Mouse (Mus musculus): ENCODE results near the gene Spats2.
"Not testable (repeated sequence)": the region's sequence is repeated elsewhere in the genome, so short reads cannot be mapped to it uniquely, and the experiment has no call there.

Spats2 gene

DNA sequence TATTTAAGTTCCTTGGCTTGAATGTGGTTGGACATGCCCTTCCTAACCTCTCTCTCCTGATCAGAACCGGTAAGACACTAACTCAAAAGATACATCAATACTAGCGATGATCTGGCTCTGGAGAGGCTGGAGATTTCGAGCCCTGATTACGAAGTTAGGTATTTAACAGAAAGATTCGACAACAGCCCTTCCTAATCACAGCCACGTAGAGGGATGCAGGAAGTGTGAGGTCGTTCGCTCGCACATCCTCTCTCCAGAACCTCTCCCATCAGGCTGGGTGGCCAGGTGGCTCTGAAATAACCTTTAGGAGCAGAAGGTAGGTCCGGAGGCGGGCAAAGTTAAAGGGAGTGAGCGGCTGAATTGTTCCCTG, at the start of gene Spats2:
Gene Spats2 (plus strand): TSS at position 206 of the 370 bp plus-strand sequence.
- DNase-seq, result no peak

DNA sequence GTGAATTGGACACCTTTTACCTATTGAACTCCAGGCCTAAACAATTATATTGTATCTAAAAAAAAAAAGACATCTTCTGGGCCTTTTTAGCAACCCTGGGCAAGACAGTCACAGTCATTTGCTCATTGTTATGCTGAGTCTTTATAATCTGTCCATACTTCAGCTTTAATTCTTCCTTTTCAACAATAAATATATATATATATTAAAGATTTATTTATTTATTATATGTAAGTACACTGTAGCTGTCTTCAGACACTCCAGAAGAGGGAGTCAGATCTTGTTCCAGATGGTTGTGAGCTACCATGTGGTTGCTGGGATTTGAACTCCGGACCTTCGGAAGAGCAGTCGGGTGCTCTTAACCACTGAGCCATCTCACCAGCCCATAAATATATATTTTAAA, 49.7 kb upstream of the Spats2 start:
- DNase-seq, result not testable (repeated sequence)

DNA sequence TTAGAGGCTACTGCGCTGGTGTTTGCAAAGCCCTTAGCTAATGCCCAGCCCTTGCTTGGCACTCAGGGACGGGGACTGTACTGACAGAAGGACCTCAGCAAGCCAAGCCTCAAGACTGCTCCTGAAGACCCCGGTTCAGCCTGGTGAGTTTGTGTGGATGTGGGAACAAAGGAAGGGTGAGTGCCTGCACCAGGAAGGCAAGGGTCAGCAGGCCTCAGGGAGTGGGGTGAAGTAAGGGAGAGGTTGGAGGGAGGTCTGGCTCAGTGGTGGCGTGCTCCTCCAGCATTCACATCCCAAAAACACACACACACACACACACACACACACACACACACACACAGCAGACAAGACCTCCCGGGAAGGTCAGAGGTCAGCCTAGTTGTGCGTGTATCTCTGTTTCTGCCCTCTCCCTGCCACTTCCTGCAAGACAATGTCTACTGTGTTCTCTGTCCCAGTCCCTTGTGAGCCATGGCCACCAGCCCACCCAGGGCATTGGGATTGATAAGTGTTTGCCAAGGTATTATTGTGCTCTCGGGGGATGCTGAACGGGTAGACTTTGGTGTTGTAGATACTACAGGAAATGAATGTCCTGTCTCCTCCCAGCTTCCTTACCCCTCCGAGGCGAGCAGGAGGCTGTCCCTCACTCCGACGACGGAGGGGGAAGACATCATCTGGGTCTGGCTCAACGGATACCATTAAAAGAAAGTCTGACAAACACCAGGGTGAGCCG, 47.4 kb upstream of the Spats2 start:
- no peak for DNase-seq

DNA sequence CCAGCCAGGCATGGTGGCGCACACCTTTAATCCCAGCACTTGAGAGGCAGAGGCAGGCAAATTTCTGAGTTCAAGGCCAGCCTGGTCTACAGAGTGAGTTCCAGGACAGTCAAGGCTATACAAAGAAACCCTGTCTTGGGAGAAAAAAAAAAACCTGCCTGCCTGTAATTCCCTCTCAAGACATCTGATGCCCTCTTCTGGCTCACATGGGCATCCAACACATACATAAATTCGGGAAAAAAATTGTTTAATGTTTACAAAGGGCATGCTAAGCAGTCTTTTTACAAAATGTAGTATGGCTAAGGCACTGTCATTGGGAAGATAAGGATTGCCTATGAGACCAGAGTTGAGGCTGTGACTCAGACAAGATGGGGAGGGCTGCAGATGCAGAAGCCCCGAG, 45.9 kb upstream of the Spats2 start:
- DNase-seq, result no peak

DNA sequence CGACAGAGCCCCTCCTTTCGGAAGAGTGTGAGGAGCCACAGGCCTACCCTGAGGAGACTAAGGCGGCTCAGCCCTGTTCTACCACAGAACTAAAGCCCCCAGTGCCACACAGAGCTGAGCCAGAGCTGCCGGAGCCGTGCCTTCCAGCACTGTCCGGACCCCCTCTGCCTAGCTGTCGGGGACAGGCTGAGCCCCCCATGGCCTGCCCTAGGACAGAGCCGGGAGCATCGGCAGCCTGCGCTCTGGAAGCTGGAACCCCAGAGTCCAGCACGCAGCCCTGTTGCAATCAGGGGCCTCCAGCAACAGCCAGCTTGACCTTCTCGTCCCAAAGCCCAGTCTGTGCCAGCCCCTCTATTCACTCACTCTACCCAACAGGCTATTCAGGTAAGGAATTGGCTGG, 43.4 kb upstream of the Spats2 start:
- DNase-seq, result no peak

DNA sequence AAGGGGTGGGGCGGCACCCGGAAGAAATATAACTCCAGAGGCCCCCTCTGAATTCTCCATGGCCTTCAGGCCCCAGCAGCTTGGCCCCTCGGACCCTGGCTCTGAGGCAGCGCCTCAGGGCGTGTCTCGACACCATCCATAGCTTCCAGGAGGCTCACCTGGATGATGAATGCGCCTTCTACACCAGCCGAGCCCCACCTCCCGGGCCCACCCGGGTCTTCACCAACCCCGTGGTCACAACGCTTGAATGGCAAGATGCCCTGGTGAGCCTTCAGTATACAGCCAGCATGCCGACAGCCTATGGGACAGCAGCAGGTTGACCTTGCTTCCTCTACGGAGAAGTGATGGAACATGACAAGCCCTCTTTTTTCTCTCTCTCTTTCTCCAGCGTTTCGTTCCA, 42.9 kb upstream of the Spats2 start:
- DNase-seq, result no peak

DNA sequence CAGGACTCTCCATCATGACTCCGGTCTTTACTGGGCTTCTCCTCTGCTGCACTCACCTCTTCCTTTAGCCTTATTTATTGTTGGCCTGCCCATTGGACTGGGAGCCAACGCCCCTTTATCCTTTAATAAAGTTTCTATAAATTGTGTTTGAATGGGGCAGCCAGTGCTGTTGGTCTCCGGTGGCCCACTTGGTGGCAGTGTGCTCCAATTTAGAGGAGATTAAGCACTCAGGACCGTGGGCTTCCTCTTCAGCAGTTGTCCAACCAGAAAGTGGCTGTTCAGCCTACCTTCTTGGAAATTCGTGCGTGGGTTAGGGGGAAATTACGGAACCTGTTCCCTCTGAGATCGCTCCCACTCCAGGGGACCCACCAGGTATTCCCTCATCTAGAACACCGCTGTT, 42.5 kb upstream of the Spats2 start:
- peak; percentile 56 to 67 for DNase-seq

DNA sequence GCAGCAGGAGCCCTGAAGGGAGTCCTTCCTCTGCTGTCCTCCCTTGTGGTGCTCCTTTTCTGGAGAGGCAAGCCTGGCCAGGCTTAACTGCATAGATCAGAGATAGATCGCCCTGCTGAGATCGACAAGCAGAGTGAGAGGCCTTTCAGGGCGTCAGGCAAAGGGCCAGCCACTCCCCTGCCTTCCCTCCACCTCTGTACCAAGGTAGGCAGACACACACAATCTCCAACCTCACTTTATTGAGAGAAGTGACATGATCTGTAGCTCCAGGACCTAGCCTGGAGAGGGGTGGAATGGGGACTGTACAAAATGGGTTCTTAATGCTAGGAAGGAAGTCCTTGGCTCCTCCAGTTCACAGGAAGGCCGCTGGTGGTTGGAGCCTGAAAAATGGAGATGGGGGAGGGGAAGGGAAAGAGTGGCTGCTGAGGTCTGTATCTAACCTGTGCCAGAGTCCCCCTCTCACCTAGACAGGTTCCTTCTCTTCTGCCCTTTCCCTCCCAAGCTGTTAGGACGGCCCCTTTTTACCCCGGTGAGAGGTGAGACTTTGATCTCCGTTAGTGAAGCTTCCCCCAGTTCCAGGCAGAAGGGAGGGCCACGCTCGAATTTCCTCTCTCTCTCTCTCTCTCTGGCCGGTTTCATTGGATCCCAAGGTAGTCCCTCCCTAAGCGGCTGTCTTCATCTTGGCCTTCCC, 41.7 kb upstream of the Spats2 start:
- no peak for DNase-seq

DNA sequence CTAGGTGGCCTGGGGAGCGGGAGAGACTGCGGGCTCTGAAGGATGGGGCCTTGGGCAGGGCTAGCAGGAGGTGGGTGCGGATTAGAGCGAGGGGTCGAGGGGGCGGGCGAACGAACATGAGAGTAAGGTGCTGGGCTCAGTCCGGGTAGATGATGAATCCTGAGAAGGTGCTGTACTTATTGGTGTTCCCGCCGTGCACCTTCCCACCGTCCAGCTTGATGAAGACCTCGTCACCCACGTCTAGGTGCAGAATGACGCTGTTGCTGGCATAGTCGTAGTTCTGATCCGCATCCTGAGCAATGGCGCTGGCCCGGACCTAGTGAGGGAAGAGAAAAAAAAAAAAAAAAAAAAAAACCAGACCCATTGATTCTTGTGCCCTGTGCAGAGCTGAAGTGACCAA, 41.1 kb upstream of the Spats2 start:
- DNase-seq, result no peak

DNA sequence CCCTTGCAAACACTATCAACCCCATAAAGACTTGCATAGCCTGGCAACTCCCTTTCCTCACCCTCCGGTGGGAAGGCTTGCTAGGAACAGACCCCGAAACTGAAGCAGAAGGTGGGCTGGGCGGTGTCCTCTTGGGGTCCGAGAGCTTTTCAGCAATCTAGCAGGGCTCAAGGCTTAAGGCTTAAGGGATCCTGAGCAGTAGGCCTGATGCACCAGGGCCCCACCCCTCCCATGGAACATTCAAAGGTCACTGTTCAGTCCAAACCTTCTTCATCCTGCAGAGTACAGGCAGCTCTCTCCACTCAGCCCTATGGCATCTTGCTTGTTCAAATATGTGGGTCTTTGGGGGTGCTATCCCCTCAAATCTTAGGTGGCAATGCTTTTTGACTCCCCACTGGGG, 39.7 kb upstream of the Spats2 start:
- DNase-seq, result no peak

DNA sequence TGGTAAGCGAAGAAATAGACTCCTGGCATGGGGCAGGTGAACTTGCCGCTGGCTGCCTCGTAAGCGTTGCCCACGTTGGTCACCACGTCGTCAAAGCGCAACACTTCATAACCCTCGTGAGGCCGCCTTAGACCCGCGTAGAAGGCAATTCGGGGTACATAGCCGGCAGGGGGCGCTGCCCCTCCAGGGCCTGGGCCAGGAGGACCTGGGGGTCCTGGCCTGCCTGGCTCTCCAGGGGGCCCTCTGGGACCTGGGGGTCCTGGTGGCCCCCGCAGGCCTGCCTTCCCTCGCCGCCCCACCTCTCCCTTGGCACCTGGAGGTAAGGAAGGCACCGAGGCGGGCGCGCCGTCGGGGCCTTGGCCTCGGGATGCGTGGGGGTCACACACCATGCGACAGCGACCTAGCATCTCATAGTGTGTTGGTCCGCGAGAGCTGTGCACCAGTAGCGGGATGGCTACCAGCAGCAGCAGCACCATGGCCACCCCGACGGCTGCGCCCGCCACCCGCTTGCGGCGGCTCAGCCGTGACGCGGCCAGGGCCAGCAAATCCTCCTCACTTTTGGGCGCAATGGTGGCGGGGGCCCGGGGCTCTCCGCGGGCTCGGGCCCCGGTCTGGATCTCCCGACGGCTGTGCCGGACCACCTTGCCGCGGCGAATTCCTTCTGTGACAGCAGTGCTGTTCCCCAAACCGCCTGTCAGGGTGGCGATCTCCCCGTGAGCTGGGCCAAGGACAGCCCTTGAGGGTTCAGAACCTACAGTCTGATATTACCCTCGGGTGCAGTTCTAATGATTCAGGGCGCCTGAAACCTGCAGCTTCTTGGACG, 38.3 kb upstream of the Spats2 start, which contains the start of gene C1ql4:
Gene C1ql4 (minus strand): TSS at position 565 of the 823 bp plus-strand sequence.
- DNase-seq, result peak in 1 of 2 experiments; percentile 48

DNA sequence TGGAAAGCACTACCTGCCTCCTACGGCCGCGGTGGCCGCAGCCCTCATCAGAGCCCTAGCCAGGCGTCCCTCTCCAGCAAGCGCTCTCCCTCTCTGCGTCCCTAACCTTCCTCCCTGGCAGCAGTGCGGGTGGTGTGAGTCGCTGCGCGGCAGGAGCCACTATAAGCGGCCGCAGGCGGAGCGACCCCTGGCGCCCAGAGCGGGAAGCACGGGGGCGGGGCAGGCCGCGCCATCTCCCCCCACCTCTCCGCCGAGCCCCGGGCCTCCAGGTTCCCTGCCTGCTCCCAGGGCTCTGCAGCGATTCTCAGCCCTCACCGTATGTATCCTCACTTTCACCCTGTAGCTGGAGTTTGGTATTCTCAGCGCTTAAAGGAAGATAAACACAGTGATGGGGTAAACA, 37.4 kb upstream of the Spats2 start:
- DNase-seq, result peak; percentile 80 to 89

DNA sequence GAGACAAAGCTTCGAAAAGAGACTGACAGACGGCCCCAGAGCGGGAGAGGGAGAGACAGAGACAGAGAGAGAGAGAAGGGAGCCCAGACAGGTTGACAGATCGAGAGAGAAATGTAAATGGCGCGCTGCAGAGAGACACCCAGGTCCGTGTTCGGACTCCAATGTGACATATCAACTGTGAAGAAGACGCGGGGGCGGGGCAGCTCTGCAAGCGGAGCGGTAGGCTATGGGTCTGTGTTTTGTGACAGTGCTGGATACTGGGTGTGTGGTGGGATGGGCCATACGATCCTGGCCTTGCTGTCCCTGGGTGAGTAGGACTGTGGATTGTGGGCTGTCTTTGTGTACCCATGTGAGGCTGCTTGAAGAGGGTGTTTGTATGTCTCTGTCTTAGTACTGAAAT, 36.6 kb upstream of the Spats2 start:
- DNase-seq, result no peak

DNA sequence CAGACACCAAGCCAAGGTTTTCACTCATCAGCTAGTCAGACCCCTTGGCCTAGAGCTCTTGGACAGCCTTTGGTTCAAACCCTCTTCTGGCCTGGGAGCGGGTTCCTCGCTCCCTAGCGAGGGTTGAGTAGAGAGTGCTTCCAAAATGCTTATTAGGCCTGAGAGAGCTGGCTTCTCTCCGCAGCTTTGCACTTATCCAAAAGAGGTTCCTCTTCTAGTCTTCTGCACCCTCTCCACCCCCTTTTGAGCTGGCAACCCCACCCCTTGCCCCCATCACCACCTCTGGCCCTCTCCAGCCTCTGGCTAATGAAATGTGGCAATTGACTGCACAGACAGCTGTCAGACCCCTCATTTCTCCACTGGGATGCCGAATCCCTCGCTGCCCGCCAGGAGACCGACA, 32.8 kb upstream of the Spats2 start, which contains the start of gene Dnajc22:
Gene Dnajc22 (plus strand): TSS at position 301 of the 400 bp plus-strand sequence.
- DNase-seq, result no peak

DNA sequence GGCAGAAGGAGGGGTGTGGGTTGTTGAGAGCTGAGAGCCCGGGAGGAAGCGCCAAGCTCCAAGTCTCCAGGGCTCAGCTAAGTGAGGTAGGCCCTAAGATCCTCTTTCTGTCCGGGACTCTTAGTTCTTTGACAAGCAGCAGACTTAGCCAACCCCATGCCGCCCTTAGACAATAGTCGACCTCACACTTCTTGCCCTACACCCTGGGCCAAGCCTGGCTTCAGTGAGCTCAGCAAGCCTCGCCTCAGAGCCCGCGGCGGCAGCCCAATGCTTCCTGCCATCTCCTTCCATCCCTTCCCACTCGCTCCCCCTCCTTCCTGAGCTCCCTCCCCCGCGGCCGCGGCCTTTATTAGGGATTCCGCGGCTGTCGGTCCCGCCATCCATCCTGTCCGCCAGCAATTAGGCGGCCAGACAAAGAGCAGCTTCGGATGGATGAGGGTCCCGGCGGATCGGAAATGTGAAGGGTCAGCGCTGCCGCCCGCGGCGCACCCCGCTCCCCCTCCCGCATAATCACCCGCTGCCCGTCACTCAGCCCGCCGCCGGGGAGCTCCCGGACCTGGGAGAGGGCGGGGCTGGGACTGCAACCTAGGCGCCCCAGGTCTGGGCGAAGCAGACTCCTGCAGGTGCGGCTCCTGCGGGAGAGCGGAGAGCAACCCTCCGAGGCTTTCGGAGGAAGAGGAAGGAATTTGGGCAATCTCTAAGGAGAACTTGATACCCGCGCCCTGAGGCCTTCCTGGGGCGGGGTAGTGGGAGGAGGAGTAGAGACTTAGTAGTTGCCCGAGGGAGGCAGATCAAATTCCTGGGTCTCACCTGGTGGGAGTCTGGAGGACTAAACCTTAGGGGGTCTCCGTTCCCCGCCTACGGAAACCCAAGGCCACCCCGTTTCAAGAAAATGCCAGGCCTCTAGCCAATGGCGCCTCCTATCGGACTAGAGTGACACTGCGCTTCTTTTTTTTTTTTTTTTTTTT, 32.1 kb upstream of the Spats2 start:
- peak; percentile 45 to 59 for DNase-seq

DNA sequence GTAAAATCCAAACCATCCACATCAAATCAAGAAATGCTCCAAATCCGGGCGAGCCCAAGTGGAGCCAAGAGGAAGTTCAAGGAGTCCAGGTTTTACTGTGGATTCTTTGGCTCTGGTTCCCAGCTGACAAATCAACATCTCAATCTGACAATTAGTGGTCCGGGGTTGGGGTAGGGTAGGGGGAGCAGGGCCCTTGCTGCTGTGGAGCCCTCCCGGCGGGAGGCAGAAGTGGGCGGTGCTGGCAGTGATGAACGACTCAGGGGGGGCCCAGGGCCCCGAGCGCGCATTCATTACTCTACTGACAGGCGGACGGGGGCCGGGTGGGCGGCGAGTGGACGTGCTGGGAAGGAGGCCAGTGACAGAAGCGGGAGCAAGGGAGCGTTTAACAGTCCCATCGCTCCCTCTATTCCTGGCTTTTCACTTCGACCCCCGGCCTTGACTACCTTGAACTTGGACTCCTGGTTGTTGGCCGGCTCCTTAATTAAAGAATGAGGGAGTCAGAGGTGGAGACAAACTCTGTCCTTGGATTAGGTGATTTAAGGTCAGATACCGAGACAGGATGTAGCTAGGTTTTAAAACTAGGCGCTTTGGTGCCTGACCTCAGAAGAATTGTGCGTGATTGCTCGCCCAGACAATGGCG, 31.0 kb upstream of the Spats2 start:
- peak in 1 of 2 experiments; percentile 44 for DNase-seq

DNA sequence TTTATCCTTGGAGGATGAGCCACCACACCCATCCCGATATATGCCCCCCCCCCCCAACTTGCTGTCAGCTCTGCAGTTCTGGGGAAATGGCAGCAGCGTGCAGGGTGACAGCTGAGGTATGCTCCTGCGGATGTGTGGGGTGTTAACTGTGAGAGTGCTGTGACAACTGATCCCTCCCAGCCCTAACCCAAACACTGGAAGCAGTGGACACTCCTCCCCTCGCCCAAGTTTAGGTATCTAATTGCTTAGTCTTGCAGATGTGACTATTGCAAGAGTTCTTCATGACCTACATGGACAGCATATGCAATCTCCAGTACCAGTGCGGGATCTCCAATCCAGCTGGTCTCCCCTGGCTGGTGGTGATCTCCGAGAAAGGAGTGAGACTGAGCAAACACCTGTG, 30.4 kb upstream of the Spats2 start:
- DNase-seq, result no peak

DNA sequence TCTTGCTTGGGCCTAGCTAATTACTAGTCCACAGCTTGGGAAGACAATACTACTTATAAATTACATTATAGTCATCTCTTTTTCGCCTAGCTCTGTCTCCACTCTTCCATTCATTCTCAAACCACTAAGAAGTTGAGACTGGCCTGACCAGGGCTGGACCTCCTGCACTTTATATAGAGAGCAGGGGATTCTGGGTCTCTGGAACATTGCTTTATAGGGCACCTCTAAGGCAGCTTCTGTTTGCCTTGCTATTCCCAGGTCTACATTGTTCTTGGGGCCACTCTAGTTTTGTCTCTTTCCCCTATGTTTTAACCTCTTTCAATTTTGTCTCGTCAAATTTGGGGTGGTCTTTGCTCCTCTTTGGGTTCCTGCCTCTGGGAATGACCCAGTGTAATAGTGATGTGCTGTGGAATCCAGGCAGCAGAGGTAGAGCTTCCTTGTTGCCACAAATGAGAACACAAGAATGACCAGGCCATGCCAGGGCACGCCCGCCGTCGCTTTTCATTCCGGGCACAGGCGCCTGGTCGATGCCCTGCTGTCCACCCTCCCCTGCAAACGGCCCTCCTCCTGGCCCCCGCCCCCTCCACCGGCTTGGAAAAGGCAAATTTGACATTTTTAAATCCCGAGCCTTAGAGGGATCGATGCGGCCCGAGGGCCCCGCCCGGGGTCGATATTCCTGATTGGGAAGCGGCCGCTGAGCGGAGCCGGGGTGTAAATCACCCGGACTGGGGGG, 29.5 kb upstream of the Spats2 start:
- DNase-seq, result no peak

DNA sequence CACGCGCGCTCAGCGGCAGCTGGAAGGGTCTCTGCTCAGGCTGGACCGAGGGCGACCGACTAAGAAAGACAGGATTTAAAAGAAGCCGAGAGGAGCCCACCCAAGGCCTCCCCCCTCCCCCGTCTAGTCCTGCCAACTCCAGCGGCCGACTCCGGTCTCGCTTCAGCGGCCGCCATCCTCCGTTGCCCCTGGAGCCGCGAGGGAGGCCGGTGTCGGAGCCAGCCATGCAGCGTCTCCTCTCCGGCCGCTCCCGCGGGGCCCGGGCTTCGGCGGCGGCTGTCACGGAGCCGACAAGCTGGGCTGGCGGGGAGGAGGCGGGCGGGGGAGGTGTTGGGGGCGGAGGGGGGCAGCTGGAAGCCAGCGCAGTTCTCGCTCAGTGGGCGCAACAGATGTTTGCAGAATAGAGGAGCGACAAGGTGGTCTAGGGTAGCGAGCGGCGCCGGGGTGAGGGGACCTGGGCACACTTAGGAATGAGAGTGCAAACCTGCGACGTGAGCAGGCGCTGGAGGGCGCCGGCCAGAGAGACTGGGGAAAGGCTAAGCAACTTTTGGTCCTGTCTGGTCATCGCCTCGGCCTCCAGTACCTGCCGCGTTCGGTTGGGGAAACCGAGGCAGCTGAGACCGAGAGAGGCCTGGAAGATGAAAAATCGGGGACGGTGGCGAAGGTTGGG, 28.8 kb upstream of the Spats2 start:
- peak in 1 of 2 experiments; percentile 39 for DNase-seq

DNA sequence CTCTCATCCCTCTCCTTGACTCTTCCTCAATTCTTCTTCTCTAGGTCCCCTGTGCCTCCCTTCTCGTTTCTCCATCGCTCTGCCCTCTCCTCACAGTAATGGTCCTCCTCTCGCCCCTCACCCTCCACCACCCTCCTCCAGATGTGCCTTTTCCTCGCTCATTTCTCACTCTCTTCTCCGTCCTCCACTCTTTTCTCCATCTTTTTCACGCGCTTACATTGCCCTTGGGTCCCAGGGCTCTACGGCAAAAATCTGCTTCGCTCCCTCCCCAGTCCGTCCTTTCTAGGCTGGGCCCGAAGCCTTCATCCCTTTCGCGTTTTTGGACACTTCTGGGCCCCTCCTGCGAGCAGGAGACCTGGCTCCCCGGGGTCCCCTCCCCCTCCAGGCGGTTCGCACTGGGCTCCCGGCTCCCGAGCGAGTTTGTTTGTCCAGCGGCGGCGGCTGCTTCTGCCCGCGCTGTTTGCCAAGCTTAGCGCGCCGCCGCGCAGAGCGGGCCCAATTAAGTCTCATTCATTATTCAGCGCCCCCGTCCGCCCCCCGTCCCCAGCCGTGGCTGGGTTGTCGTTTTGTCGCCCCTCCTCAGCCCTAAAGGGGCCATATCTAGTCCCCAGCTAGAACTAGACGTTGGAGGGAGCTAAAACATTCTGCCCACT, 27.8 kb upstream of the Spats2 start:
- no peak for DNase-seq
